Mouse (Mus musculus): ENCODE data around the gene AI661453. TPM values are rescaled to one million over a fixed set of nuclear protein-coding genes. Genes with fewer than 3 reads are reported as not detected.
A peak's percentile ranks its signal among the peaks of the same experiment; 100 is the strongest.

AI661453 gene
- polyA plus RNA-seq, 1 experiment: 37.6 TPM

DNA sequence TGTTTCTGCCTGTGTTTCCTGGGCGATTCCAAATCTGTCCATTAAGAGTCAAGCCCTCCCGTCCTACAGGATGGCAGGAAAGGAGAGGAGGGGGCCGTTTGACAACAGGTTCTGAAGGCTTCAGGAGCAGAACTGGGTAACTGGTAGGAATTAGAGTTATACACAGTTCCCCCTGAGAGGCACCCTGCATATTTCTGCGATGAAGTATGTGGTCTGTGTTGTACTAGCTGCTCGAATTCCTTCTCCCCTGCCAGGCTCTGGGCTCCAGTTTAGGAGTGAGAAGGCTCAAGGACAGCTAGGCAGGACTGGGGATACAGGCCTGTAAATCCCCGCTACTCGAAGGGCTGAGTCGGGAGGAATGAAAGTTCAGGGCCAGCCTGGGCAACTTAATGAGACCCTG, 81.8 kb downstream of the AI661453 start:
- no peaks in the 10 kb centered on the region for H3K36me3 ChIP-seq (ENCODE audit: control insufficient read depth, insufficient read depth, low read length, poor library complexity, severe bottlenecking)
- peaks cover 12% of the 10 kb centered on the region for H3K4me1 ChIP-seq (ENCODE audit: control insufficient read depth, insufficient read depth, low read length)
- peak overlapping the region; percentile 55 for H3K27ac ChIP-seq (ENCODE audit: insufficient read depth, low read length)
- H3K4me3 ChIP-seq (ENCODE audit: low read depth, low read length): no peak overlapping the region
- H3K9ac ChIP-seq (ENCODE audit: low read depth, poor library complexity, severe bottlenecking): peak overlapping the region; percentile 47
- H3K9me3 ChIP-seq (replicated peaks; ENCODE audit: control insufficient read depth, insufficient read depth, low read length, poor library complexity, severe bottlenecking): no peaks in the 10 kb centered on the region
- TF ChIP-seq POLR2A (IDR thresholded peaks at IDR 0.05; ENCODE audit: insufficient read depth, low read length) (no peak), CTCF (IDR thresholded peaks at IDR 0.05; ENCODE audit: low read depth, low read length) (no peak), EP300 (IDR thresholded peaks at IDR 0.05; ENCODE audit: insufficient read depth, low read depth, low read length) (no peak)
- no peaks in the 10 kb centered on the region for H3K27me3 ChIP-seq (ENCODE audit: control insufficient read depth, insufficient read depth, low read length, poor library complexity, severe bottlenecking)

Other genes with a start within 250 kb of the AI661453 start
- 71.3 and 83.6 TPM in 2 replicates for gene Mrps10, start 67.7 kb upstream of the AI661453 start, polyA plus RNA-seq (2011; ENCODE audit: insufficient read depth, insufficient read length, low read depth, missing spikeins)
- gene Guca1b, start 51.2 kb upstream of the AI661453 start, polyA plus RNA-seq (2011; ENCODE audit: insufficient read depth, insufficient read length, low read depth, missing spikeins): 0.91 and 1.1 TPM in 2 replicates
- 4.1 and 4.7 TPM in 2 replicates for gene Guca1a, start 36.0 kb upstream of the AI661453 start, polyA plus RNA-seq (2011; ENCODE audit: insufficient read depth, insufficient read length, low read depth, missing spikeins)
- 0.75 and 1.3 TPM in 2 replicates for gene 1700001C19Rik, start 761 bp downstream of the AI661453 start, polyA plus RNA-seq (2011; ENCODE audit: insufficient read depth, insufficient read length, low read depth, missing spikeins)
- 45.5 and 46.6 TPM in 2 replicates for gene Taf8, start 65.7 kb downstream of the AI661453 start, polyA plus RNA-seq (2011; ENCODE audit: insufficient read depth, insufficient read length, low read depth, missing spikeins)
- gene Ccnd3, start 68.4 kb downstream of the AI661453 start, polyA plus RNA-seq (2011; ENCODE audit: insufficient read depth, insufficient read length, low read depth, missing spikeins): 181 and 185 TPM in 2 replicates
- gene Bysl, start 174.9 kb downstream of the AI661453 start, polyA plus RNA-seq (2011; ENCODE audit: insufficient read depth, insufficient read length, low read depth, missing spikeins): 24.9 and 25.7 TPM in 2 replicates
- gene Med20, start 175.0 kb downstream of the AI661453 start, polyA plus RNA-seq (2011; ENCODE audit: insufficient read depth, insufficient read length, low read depth, missing spikeins): 26.4 and 36.9 TPM in 2 replicates
- 4.5 and 11.9 TPM in 2 replicates for gene Gm20517, start 175.0 kb downstream of the AI661453 start, polyA plus RNA-seq (2011; ENCODE audit: insufficient read depth, insufficient read length, low read depth, missing spikeins)
- 15.8 and 16.8 TPM in 2 replicates for gene Usp49, start 194.1 kb downstream of the AI661453 start, polyA plus RNA-seq (2011; ENCODE audit: insufficient read depth, insufficient read length, low read depth, missing spikeins)

Data from ES-Bruce4 (cell line).